Mouse (Mus musculus) bone marrow macrophage, adult 2 months (primary cell): ENCODE data around the gene Uvrag.

Experiments used
- CTCF ChIP-seq: IDR thresholded peaks from 2 replicates; pipeline ENCODE4 v1.5.1; 2012; ENCODE audit warnings: low read depth, mild to moderate bottlenecking, low read length, moderate library complexity
- POLR2A ChIP-seq: IDR thresholded peaks from 2 replicates; pipeline ENCODE4 v1.6.1; 2012; ENCODE audit warnings: mild to moderate bottlenecking, low read depth, low read length, borderline replicate concordance

DNA sequence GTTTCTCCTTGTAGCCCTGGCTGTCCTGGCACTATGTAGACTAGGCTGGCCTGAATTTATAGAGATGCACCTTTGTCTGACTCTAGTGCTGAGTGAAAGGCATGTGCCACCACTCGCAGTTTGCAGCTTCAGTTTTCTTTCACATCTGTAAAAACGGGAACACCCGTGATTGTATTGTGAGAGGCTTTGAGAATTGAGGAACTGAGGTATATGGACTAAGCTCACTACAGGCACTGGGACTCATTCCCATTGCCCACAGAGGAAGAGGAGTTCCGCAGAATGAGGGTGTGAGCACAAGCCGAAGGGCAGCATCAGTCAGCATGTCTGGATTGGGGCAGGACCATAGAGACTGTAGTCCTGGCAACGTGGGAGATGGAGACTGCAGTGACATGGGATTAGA, 42.8 kb upstream of the Uvrag start:
- no peak for TF ChIP-seq POLR2A
- no peak for TF ChIP-seq CTCF
